Mouse (Mus musculus) bone marrow, adult 2 months (tissue): ENCODE measurements around the gene Mei4. TPM values are rescaled to one million over a fixed set of nuclear protein-coding genes. Genes with fewer than 3 reads are reported as not detected.

Experiments used
- H3K27ac ChIP-seq: fragments of 200-500 bp; 2 replicates; pipeline ENCODE4 v1.5.1; 2012; ENCODE audit warnings: low read depth, mild to moderate bottlenecking, control low read depth, inconsistent platforms, low read length; ENCODE audit not compliant: control insufficient read depth, poor library complexity, insufficient read depth
- H3K4me1 ChIP-seq: fragments of 200-500 bp; 2 replicates; pipeline ENCODE4 v1.6.1; 2011; ENCODE audit warnings: low read length; ENCODE audit not compliant: control insufficient read depth, insufficient read depth
- H3K4me3 ChIP-seq: fragments of 200-500 bp; replicated peaks from 2 replicates; pipeline ENCODE3; 2011; ENCODE audit warnings: mild to moderate bottlenecking, low read depth, low read length, control low read depth; ENCODE audit not compliant: control insufficient read depth
- CTCF ChIP-seq: fragments of 200-500 bp; IDR thresholded peaks from 2 replicates; pipeline ENCODE4 v1.5.1; 2011; ENCODE audit warnings: low read length, control low read depth; ENCODE audit not compliant: control insufficient read depth, insufficient read depth
- POLR2A ChIP-seq: fragments of 200-500 bp; IDR thresholded peaks from 2 replicates; pipeline ENCODE4 v1.6.1; 2011; ENCODE audit warnings: low read depth, mild to moderate bottlenecking, control low read depth, low read length, borderline replicate concordance; ENCODE audit not compliant: control insufficient read depth
- WGBS: fragments of 180-500 bp; shearing (Covaris S2); methylation state at CpG from one replicate; pipeline ENCODE4 v1.1.7; 2018; 5-methylcytosine and 5-hydroxymethylcytosine counted together
- polyA plus RNA-seq: library from polyadenylated mRNA; stranded (reverse); fragments of >200 nt; gene quantifications from 2 replicates; pipeline ENCODE4 v1.2.4, GENCODE M21; 2011; ENCODE audit warnings: low replicate concordance; ENCODE audit not compliant: missing spikeins, insufficient read depth, insufficient read length

Gene Mei4
- polyA plus RNA-seq, 1 experiment = not detected

DNA sequence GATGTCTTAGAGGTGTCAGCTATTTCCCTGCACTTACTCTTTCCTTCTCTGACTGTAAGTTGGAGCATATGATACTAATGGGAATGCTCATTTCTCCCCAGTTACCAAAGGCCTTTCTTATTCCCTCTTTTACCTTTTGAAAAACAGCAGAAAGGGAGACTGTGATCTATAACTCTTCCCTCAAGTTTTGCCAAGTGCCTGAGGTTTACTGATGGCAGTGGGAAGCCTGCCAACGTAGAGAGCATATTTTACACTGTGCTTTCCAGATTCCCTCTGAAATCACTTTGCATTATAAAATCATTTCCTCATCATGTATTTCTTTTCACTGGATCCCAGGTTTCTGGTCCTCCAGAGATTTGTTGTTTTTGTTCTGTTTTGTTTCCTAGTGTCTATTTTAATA, 354.5 kb downstream of the Mei4 start:
- Histone ChIP-seq H3K4me3 (no peak overlapping the region), H3K27ac (no peak overlapping the region), H3K4me1 (no peaks in the 10 kb centered on the region)
- 66% methylated on average over 1 of the region's 1 CpGs for WGBS
- TF ChIP-seq POLR2A = no peak

DNA sequence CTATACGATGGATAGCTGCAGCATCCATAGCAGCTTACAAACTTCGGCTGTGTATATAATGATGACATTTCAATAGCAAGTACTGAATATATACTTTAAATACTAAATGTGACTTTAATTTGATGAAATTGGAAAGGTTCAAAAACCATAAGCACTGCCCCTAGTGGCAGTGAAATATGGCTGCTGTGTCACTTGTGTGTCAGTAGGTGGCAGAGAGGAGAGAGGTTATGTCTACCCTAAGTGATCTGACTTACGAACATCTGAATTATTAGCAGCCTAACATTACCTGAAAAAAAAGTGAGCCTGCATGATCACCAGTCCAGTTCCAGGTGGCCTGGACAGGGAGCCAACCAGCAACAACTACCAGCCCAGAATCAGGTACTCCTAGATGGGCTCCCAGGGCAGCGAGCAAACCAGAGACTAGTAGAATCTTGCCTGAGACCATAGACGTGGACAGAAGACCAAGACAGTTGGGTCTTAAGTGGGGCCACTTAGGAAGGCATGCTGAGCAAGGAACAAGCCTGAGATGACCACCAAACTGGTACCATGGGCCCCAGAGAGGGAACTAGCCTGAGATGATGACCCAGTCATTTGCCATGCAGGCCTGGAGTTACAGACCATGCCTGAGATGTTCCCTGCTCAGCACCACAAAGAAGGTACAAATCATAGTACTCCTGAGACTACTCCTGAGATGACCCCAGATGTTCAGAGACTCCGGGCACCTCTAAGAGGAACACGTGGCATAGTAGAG, 384.4 kb downstream of the Mei4 start:
- Histone ChIP-seq H3K4me1 (no peaks in the 10 kb centered on the region), H3K4me3 (no peak overlapping the region), H3K27ac (no peak overlapping the region)
- 65% methylated on average over 7 of the region's 7 CpGs for WGBS
- TF ChIP-seq POLR2A (no peak), CTCF (no peak)

Other genes with a start within 250 kb of the Mei4 start
- not detected in 2 replicates for gene Htr1b, start 229.8 kb upstream of the Mei4 start, polyA plus RNA-seq